Mouse (Mus musculus) adrenal gland, adult 2 months (tissue): ENCODE data around the gene Stradb. TPM values are rescaled to one million over a fixed set of nuclear protein-coding genes. Genes with fewer than 3 reads are reported as not detected.
"Not testable (repeated sequence)": the region's sequence is repeated elsewhere in the genome, so short reads cannot be mapped to it uniquely, and the experiment has no call there.

Experiments
- DNase-seq: peaks from one replicate; pipeline ENCODE4 v3.0.0; 2021
- long read RNA-seq: library from polyadenylated mRNA; stranded (forward); transcript quantifications from one replicate; pipeline ENCODE4 v2.0.0, GENCODE M21; 2021
- polyA plus RNA-seq: library from polyadenylated mRNA; depleted of rRNA; stranded (reverse); fragments of >200 nt; gene quantifications from 2 replicates; pipeline ENCODE4 v1.2.3, GENCODE M21; 2012; rRNA removed
- total RNA-seq, 2 experiments: library from RNA; stranded (reverse); gene quantifications; 2 replicates each; pipeline ENCODE4 v1.2.3; 2021

Stradb gene
- 10 to 100 TPM; 25.7 to 34.7 TPM for total RNA-seq
- polyA plus RNA-seq, result 13.7 and 16.6 TPM in 2 replicates
- long read RNA-seq, transcript Stradb-203 (11 exons, 2,070 nt), result minor isoform, 6 of 30 reads
- long read RNA-seq, transcript Stradb-201 (12 exons, 2,960 nt), result major isoform, 19 of 30 reads
- long read RNA-seq, partial matches to known transcripts, result 0 of 30 reads
- long read RNA-seq, other reads (novel, unspliced or antisense), result 1 of 30 reads

DNA sequence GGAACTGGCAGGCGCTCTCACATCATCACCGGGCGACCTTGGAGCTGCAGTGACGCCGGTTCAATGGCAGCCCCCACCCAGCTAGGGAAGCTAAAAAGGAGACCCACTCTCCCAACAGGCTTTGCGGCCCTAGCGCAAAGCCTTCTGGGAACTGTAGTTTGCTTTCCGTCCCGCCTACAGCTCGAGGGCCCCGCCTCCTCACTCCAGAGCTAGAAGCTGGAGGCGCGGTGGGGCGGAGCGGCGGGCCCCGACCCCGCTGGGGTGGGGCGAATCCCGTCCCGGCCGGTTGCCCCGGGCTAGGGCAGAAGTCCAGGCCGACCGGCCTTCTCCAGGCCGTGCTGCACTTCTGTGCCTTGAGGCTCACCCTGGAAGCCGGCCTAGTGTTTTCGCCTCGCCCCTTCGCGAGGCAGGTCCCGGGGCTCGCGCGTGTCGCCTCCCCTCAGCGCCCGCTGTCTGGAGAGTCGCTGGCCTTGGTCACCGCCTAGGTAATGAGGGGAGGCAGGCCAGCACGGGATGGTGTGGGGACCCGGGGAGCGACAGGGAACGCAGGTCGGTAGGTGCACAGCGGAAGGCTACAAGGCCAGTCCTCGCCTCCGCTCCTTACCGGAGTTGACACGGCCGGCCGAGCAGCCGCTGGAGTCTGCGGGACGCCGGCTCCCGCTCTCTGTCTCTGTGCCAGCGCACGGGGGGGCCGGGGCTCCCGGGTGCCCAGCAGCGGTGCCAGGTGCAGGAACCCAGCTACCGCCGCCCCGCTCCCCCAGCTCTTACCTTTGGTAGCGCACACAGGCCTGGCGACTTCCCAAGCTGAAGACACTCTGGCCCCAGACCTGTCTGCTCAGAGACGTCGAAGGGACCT, at the start of gene Stradb, which contains the start of gene Trak2:
Gene Stradb, plus strand, starts transcription at position 157 of the 856 bp plus-strand sequence.
Gene Trak2, minus strand, starts transcription at position 65 of the 856 bp plus-strand sequence.
- DNase-seq, result peak; percentile 97

DNA sequence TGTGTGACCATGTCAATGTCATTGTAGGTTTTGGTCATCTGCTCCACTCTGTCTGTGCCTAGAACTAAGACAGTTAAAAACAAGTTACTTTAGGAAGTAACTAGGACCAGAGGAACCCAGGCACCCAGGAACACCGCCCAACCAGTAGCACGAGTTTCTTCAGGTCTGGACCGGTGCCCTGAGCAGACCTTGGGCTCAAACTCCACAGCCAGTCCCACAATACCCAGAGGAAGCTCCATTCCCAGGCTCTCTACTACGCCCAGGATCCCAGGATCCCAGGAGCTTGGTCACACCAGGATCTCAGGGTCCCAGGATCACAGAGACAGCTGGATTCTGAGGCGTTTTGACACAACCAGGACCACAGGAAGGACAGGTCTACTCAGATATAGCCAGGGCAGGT, 46.7 kb upstream of the Stradb start:
- no peak for DNase-seq

DNA sequence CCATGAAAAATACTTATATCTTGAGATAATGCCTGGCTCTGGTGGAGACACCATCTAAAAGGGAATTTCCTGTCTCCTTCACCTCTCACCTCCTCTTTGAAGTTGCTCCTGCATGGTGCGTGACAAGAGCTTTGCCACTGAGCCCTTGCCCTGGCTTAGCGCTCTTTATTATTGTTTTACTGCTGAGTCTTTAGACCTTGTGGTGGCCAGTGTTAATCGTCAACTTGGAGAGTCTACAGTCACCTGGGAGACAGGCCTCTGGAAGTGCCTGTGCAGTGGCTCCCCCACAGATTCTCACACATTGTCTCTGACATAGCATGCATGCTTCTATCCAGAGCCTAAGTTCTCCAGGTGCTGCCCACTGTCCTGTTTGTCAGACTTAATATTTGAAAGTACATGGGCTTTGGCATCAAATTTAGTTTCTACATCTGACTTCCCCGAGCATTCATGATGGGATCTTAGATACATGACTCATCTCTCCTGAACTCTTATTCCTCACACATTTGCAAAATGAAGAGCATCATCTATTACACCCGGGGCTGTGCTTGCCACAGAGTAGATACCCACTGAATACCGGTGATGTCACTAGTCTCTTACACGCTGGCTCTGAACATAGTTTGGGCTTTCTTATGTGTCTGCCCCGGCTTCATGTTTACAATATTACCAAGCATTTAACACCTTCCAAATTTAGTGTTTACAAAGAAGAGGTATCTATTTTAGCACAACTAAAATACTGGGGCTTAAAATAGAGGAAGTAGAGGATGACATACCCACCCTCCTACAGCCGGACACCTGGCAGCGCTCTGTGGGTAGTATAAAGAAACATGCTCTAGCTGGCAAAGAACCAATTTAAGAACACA, 36.3 kb upstream of the Stradb start:
- DNase-seq, result no peak

DNA sequence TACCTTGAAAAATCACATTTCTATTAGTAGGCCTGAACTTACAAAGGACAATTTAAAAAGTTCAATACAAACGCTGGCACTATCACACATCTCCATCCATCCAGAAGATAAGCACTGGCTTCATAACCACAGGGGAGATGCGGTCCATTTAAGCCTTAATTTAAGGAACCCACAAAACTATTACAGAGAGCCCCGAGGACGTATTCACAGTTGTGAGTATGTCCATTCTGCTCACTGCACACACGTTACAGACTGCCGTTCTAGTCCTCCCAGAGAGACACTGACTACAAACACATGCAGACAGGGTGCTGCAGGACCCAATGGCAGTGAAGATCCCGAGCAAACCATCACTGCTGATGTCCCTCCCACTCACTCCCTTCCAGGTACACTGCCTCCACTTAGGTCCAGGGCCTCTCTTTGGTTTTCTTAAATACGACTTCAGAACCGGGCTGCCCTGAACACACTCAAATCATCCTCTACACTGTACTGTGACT, 35.7 kb upstream of the Stradb start:
- DNase-seq, result no peak

DNA sequence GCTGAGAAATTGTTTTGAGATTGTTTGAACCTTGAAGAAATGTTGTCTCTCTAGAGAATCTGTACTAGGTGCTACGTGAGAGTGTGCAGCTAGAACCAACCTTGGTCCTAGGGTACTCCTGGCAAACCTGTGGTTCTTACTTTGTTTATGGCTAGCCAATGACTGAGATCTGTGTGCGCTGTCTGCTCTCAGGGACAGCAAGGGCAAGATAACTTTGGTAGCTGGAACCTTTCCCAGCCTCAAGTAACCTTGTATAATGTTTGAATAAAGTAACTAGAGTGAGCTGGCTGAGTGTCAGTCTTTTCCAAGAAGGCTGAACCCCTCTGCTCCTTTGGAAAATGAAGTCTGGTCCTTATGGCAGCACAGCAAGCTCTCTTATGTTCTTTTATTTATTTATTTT, 27.8 kb upstream of the Stradb start:
- DNase-seq, result peak; percentile 68

DNA sequence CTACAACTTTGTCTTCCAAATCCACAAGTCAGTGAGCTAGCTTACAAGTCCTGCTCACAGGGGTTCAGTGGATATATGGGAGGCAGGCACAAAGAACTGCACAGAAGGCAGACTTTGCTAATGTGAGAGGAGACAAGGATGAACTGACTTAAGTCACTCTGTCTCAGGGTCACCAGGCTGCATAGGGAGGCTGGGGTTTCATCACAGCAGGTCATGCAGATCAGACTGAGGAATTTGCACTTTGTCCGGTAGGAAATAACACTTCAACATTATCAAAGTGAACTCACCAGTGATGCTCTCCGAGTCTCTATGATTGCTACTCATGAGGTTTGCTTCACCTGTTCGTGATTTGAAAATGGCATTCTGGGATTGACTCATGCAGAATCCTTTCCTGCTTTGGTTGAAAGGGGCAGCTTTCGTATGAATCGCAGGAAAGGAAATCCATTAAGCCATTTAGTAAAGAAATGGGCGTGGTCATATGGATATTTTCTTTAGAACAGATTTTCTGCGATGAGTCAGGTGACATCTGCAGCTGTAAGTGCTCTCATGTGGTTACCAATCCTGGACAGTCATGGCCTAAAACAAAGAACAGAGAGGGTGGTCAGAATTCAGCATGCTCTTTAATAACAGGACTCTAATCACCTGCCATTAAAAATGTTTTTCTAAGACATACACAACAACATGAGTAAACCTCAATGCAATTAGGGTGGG, 27.2 kb upstream of the Stradb start:
- no peak for DNase-seq

DNA sequence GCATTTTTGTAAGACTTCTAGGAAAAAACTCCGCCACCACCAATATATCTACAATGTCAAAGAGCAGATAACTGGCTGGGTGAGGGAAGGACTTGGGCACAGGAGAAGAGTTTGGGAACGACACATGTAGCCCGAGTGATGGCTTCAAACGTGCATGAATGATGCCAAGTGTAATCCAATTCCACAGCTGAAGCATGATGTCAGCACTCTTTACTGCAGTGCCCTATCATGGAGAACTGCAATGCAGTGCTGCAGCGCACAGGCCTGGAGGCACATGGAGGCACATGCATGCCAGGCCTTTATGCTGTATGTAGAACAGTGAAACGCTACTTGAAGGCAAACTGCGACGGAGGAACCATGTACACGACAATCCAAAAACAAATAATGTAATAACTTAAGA, 26.6 kb upstream of the Stradb start:
- DNase-seq, result no peak

DNA sequence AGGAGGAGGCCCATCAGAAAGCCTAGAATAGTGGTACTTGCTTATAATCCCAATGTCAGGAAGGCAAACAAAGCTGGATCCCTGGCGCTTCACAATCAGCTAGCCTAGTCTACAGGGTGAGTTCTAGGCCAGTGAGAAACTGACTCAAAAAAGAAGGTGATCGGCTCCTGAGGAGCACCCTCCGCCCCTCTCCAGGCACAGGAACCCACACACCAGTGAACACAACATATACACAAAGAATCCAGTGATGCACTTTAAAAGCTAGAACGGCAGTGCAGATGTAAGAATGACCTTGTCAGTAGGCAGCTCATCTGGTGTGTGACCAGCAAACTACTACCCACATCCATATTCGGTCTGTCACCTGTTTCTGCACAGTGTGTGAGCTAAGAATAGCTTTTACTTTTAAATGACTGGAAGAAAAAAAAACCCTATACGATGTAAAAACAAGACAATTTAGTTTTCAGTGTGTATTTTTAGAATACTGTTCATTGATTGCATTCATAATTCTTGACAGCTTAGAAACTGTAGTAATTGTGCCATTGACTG, 23.7 kb upstream of the Stradb start:
- no peak for DNase-seq

DNA sequence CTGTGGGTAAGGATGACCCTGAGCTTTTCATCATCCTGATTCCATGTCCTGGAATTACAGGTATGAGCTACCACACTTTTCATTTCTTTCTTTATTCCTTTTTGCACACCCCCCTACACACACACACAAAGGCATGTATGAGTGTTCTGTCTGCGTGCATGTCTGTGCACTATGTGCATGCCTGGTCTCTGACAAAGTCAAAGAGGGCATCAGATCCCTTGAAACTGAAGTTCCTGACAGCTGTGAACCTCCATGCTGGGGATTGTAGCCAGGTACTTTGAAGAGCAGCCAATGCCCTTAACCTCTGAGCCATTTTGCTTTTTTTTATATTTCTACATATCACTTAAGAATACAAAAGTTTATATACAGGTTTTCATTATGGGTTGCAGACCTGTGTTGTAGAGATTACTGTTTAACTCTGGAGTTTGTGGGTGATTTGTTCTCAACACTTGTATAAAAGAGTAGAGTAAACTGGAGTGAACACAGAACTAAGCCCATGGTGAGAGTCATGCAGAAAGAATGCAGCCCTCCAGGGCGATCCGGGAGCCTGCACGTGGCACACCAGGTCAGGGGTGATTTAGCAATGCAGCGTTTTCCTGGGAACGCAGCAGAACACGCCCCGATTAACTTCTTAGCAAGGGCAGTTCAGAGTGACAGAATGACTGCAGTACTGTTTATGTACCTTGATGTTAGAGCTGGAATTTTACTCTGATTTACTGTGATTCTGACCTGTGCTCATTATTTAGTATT, 22.2 kb upstream of the Stradb start:
- DNase-seq, result peak; percentile 87

DNA sequence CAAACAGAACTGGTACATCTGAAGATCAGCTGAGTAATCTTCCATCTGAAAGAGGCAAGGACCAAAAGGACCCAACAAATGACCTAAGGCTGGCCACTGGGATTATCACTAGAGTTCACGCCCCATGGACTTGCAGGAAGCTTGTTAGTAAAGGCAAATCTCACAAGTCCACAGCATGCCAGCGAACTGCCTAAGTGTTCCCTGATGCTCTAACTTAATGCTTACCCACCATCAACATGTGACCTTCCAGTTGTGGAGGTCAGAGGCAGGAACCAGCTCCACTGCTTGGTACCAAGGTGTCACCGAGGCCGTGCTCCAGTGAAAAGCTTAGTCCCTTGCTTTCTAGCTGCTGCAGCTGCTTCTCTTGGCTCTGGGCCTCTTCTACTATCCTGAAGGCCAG, 21.5 kb upstream of the Stradb start:
- no peak for DNase-seq

DNA sequence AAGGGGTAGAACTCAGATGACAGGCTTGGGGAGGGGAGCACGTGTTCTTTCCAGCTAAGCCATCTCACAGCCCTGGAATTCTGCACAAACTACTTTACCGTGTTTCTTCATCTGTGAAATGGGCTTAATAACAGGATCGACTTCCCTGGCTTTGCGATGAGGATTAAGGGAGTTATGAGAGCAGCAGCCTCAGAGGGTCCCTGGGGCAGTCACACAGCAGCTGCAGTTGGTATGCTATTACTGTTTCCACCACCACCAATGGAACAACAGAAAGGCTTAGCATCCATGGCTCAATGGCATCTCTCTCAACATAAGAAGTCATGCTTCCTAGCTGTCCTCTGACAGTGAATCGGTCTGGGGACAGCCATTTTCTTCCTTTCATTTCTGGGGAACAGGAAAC, 20.8 kb upstream of the Stradb start:
- DNase-seq, result no peak

DNA sequence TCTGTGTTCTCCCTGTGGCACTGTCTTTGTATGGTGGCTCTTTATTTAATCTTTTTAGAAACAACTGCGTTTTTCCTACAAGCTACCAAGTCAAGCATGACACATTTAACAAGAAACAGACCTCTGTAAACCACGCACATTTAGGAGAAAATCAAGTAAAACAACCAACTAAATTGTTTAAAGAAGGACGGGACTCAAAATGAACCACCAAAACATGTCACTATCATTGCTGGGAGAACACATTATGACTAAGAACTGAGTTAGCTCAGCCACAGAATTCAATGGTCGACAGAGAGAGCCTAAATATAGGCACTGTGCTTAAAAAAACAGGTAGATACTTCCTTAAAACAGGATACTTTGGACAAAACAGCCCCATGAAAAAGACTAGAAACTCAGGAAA, 20.3 kb upstream of the Stradb start:
- no peak for DNase-seq

DNA sequence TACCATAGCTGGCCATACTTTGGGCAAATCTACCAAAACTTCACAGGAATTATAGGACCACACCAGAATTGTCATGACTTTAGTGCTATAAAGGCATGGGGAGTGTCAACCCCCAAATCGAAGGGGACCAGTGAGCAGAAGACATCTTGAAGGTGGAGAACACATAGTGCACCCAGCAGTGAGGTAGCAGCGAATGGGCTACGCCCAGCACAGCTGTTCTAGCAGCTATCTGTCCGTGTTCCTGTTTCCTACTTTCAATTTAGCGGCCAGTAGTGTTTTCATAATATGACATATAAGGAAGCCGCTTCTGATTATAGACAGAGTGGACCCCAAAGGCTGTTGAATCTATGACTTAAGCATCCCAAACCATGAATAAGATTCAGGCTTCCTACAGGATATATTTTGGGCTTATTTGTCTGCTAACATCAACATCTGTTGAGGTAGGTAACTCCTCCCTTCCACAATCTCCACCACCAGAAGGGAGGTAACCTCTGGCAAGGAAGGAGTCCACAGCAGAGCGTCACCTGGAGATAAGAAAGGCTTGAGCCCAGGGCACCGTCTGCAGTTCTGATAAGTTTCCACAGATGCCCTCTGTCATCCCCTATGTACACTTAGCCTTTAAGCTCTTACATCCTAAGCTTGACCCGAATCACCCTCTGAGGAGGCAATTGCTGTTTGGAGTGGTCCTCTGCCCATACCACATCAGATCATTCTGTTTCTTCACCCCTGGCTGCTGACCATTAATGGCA, 19.5 kb upstream of the Stradb start:
- DNase-seq, result no peak

DNA sequence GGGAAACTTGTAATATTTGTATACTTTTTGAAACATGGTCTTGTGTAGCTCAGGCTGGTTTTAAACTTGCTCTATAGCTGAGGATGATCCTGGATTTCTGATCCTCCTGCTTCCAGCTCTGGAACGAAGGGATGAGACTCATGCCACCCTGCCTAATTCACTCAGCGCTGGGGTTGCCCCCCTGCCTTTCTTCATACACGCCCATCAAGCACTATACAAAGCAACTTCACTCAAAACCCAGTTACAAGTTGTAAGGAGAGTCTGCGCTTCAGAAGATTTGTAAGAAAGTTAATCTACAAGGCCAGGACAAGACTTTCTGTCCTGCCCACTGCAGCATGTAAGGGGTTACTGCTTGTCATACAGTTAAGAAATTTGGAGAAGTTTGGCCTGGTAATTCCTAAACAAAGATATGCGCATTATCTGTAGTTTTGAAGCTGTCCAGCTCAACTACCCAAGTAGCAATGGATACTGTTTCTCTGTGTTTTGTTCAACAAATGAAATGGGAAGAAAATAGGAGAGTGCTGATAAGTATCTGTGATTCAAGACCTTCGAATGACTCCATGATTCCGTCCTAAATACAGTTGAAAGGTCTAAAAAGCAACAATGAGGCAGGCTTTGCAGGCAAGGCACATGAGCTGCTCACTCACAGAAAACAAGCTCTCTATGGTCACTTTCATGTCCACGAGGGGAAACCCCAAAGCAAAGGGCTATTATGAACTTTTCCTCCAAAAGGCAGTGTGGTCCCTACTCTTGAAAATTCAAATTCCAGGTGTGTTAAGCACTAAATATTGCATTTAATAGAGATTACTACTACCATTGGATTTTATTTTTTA, 18.5 kb upstream of the Stradb start:
- no peak for DNase-seq

DNA sequence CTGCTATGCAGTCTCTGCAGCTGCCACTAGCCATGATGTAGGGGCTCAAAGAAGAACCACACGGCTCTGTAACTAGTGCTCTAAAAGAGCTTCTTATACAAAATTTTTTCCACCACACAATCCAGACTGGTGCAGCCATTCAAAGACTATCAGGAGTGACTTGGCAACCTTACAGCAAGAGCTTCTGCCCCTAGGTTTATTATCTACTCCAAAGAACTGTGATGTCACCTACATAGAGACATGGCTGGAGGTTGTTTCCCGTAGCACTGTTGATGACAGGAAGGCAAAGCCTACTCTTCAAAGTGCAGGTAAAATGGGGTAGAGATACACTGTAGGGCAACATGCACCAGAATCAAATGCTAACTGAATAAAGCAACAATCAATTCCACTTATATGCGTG, 17.6 kb upstream of the Stradb start:
- DNase-seq, result no peak

DNA sequence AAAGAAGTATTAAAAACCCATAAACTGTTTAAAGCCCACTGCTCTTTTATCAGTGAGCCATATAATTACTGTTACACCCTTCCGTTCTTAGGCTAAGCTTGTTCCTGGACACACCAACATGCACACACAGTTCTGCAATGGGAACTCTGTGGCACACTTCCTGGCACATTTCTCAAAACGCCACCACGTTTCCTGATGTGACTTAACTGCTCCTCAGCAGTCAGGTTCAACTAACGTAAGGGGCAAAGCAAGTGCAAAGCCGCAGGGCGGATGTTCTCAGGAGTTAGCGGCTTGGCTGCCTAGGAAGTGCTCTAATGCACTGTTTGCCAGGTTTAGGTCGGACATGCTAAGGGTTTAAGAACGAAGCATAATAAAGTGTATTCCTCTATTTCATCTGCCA, 17.1 kb upstream of the Stradb start:
- peak; percentile 30 for DNase-seq

DNA sequence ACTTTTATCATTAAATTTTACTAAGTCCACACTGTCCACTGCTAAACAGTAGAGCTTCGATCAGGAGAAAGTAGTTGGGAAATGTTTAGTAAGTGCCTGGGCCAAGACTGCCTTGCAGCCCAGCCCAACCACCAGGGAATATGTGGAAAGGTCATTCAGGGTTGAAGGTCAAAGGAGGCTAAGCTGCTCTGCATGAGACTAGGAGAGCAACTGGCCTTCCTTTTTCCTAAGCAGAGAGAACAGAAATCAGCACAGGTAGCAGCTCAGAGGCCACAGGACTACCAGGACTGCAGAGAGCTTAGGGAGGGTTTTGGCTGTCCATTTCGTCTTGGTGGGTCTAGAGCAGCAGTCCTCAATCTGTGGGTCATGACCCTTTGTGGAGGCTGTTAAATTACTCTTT, 15.4 kb upstream of the Stradb start:
- DNase-seq, result peak; percentile 48

DNA sequence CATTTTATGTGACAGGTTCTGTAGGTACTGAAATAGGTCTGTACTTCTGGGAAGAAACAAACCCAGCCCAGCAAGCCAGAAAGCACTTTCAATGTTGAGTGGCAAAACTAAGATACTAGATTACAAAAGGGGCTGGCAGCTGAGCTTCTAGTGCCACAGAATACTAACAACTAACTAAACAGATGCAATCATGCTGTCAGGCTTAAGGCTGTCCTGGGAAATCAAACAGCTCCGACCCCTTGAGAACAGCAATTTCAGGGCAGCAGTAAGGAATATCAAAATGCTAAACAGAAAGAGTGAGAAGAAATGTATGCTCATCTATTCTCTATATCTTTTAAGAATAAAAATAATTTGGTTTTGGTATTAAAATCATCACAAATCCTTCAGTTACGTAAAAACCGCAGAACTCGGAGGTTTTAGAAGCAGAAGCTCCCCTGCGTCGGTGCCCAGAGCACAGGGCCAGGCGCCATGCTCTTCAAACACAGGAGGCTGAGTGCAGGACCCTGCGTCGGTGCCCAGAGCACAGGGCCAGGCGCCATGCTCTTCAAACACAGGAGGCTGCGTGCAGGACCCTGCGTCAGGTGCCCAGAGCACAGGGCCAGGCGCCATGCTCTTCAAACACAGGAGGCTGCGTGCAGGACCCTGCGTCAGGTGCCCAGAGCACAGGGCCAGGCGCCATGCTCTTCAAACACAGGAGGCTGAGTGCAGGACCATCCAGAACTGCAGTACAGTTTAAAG, 14.4 kb upstream of the Stradb start:
- not testable (repeated sequence) for DNase-seq
